ENCODE assay signal across 11 mouse cellular contexts in genomic region chr10:22159131-22159561, GRCm38 (mm10). TPM values are rescaled to one million over a fixed set of nuclear protein-coding genes. Genes with fewer than 3 reads are reported as not detected.
DNase-seq lines count a peak whose midpoint lies in the region; ATAC-seq and TF ChIP-seq lines count a peak whose summit lies in the region.
"Had no signal": no experiment of that assay in that cellular context is flagged by ENCODE, and none has a peak within 500 bp of the region (broad histone marks: within the 10 kb centered on the region; RNA-seq: fewer than 3 reads in every experiment).

No protein-coding gene starts in this region.

- H3K79me2 ChIP-seq in macrophage (ENCODE audit: inconsistent target), result no peaks in the 10 kb centered on the region

- H3K4me3 ChIP-seq in heart, embryonic 11.5 days (ENCODE audit: low read depth, low read length), result peak overlapping the region; percentile 47
- H3K4me3 ChIP-seq in E14TG2a.4 (replicated peaks; ENCODE audit: low read length), result peak overlapping the region; percentile 74
- no peak overlapping the region; the same call in 1 of the 2 replicates for H3K4me3 ChIP-seq in forebrain, embryonic 13.5 days
- peak overlapping the region; percentile 28; the same call in 1 of the 2 replicates for H3K4me3 ChIP-seq in macrophage (ENCODE audit: inconsistent target)

- no peak for DNase-seq in heart, postnatal 25 days (ENCODE audit: low spot score)
- no peak for DNase-seq in yolk sac, embryonic 10.5 days (ENCODE audit: low spot score)
- no peak for DNase-seq in kidney, adult 8-10 months
- no peak for DNase-seq in cerebellum, postnatal 14 days
- DNase-seq: cerebellum, postnatal 36 days had no signal

- H3K27ac ChIP-seq in heart, embryonic 11.5 days (ENCODE audit: low read depth, low read length), result no peak overlapping the region
- H3K27ac ChIP-seq in forebrain, embryonic 13.5 days, result no peak overlapping the region
- H3K27ac ChIP-seq in macrophage, result no peak overlapping the region

- no peaks in the 10 kb centered on the region for H3K36me3 ChIP-seq in heart, embryonic 11.5 days (ENCODE audit: control insufficient read depth, insufficient read depth, low read length)
- no peaks in the 10 kb centered on the region for H3K36me3 ChIP-seq in E14TG2a.4 (ENCODE audit: insufficient read depth, low read length)
- no peaks in the 10 kb centered on the region for H3K36me3 ChIP-seq in forebrain, embryonic 13.5 days (ENCODE audit: poor library complexity, severe bottlenecking)
- no peaks in the 10 kb centered on the region for H3K36me3 ChIP-seq in macrophage (ENCODE audit: inconsistent target)

- peak overlapping the region; percentile 71 for H3K4me2 ChIP-seq in heart, embryonic 11.5 days
- peak overlapping the region; percentile 57 for H3K4me2 ChIP-seq in forebrain, embryonic 13.5 days

- H3K9ac ChIP-seq in heart, embryonic 11.5 days (ENCODE audit: low read depth, low read length), result no peak overlapping the region
- no peak overlapping the region for H3K9ac ChIP-seq in forebrain, embryonic 13.5 days

- intact Hi-C loops in heart, postnatal 25 days (cut with DNase I), result no loop called here

- H3K4me1 ChIP-seq in heart, embryonic 11.5 days (ENCODE audit: control insufficient read depth, insufficient read depth, low read length), result no peaks in the 10 kb centered on the region; the same call in 1 of the 2 replicates
- peaks cover 53% of the 10 kb centered on the region for H3K4me1 ChIP-seq in E14TG2a.4 (replicated peaks; ENCODE audit: low read depth, low read length)
- H3K4me1 ChIP-seq in forebrain, embryonic 13.5 days, result peaks cover 7% of the 10 kb centered on the region

- H3K27me3 ChIP-seq in heart, embryonic 11.5 days (ENCODE audit: control insufficient read depth, insufficient read depth, low read length), result peaks cover 48% of the 10 kb centered on the region
- peaks cover 15% of the 10 kb centered on the region for H3K27me3 ChIP-seq in E14TG2a.4 (ENCODE audit: insufficient read depth, low read length)
- peaks cover 77% of the 10 kb centered on the region for H3K27me3 ChIP-seq in forebrain, embryonic 13.5 days

- WGBS in heart, embryonic 11.5 days (ENCODE audit: insufficient replicate concordance), result 0% methylated on average over 24 of the region's 24 CpGs
- WGBS in forebrain, embryonic 13.5 days, result under 1% methylated on average over 24 of the region's 24 CpGs
- 7% methylated on average over 24 of the region's 24 CpGs for WGBS in macrophage (ENCODE audit: missing documents)

- ATAC-seq in heart, embryonic 11.5 days (replicated peaks; ENCODE audit: insufficient number of reproducible peaks, low FRiP score, low TSS enrichment), result no peak
- no peak; the same call in 1 of the 2 replicates for ATAC-seq in forebrain, embryonic 13.5 days

- H3K9me3 ChIP-seq in heart, embryonic 11.5 days (replicated peaks; ENCODE audit: control insufficient read depth, low read length), result no peaks in the 10 kb centered on the region
- 0 out of 2 replicates have a peak, but pooled peaks cover 3% of the 10 kb centered on the region for H3K9me3 ChIP-seq in E14TG2a.4 (ENCODE audit: low read length)
- no peaks in the 10 kb centered on the region for H3K9me3 ChIP-seq in forebrain, embryonic 13.5 days (replicated peaks)

- TF ChIP-seq CTCF in E14TG2a.4 (conservative IDR thresholded peaks at IDR 0.05; ENCODE audit: low read length), result no peak

RNA-seq across cellular contexts. Expression of gene H60b, which starts 0.8 kb away (rescaled TPM):
- 0.39 and 0.49 TPM in 2 replicates for polyA plus RNA-seq in heart, embryonic 11.5 days (2014; fragmentation: Nextera tagmentation; extraction: Ambion mirVana)
- not detected for total RNA-seq in heart, postnatal 25 days (2021)
- polyA plus RNA-seq in forebrain, embryonic 13.5 days (2015; fragmentation: Nextera tagmentation; extraction: Ambion mirVana), result 0.61 and 0.81 TPM in 2 replicates
- 1 to 10 TPM in 11 of 26 experiments, under 1 TPM in 1, not detected in 14; 0.98 to 8.9 (median 1.5) TPM for total RNA-seq in macrophage (2018; cell fraction: chromatin; rRNA removed)
- total RNA-seq in macrophage (2018; cell fraction: cytosol; rRNA removed), result 1 to 10 TPM in 16 of 26 experiments, under 1 TPM in 10; 0.31 to 5.7 (median 1.4) TPM
- 1 to 10 TPM in 15 of 26 experiments, under 1 TPM in 1, not detected in 10; 0.59 to 9.4 (median 1.6) TPM for total RNA-seq in macrophage (2018; cell fraction: nucleus; rRNA removed)
- 1.5 to 5.4 TPM (median 2.8 TPM) in 3 replicates for polyA plus RNA-seq in macrophage (2018)
- total RNA-seq: MEL had no signal
- polyA plus RNA-seq: liver, adult 2 months had no signal

RNA-seq across cellular contexts. Expression of gene Raet1e, which starts 0.8 kb away (rescaled TPM):
- 6.1 and 7.9 TPM in 2 replicates for polyA plus RNA-seq in heart, embryonic 11.5 days (2014; fragmentation: Nextera tagmentation; extraction: Ambion mirVana)
- not detected for total RNA-seq in heart, postnatal 25 days (2021)
- polyA plus RNA-seq in forebrain, embryonic 13.5 days (2015; fragmentation: Nextera tagmentation; extraction: Ambion mirVana), result 2.5 and 2.8 TPM in 2 replicates
- 10 to 100 TPM in 4 of 26 experiments, 1 to 10 TPM in 17, under 1 TPM in 3, not detected in 2; 0.59 to 18.6 (median 2.8) TPM for total RNA-seq in macrophage (2018; cell fraction: chromatin; rRNA removed)
- 1 to 10 TPM in 23 of 26 experiments, under 1 TPM in 3; 0.65 to 9.3 (median 4.0) TPM for total RNA-seq in macrophage (2018; cell fraction: cytosol; rRNA removed)
- 10 to 100 TPM in 3 of 26 experiments, 1 to 10 TPM in 18, under 1 TPM in 3, not detected in 2; 0.55 to 15.5 (median 2.7) TPM for total RNA-seq in macrophage (2018; cell fraction: nucleus; rRNA removed)
- polyA plus RNA-seq in macrophage (2018), result 1.4 to 10.1 TPM (median 6.3 TPM) in 3 replicates
- total RNA-seq: MEL had no signal

RNA-seq across cellular contexts. Expression of gene E030030I06Rik, which starts 10.1 kb away (rescaled TPM):
- polyA plus RNA-seq in heart, embryonic 11.5 days (2014; fragmentation: Nextera tagmentation; extraction: Ambion mirVana), result 14.5 and 19.8 TPM in 2 replicates
- total RNA-seq in heart, postnatal 25 days (2021), result 1 to 10 TPM in 1 of 2 experiments, under 1 TPM in 1; 0.89 to 4.2 TPM
- polyA plus RNA-seq in forebrain, embryonic 13.5 days (2015; fragmentation: Nextera tagmentation; extraction: Ambion mirVana), result 8.9 and 10.3 TPM in 2 replicates
- total RNA-seq in macrophage (2018; cell fraction: chromatin; rRNA removed), result 10 to 100 TPM in 22 of 26 experiments, 1 to 10 TPM in 4; 8.1 to 93.9 (median 28.3) TPM
- 1 to 10 TPM; 2.6 to 8.3 (median 5.3) TPM for total RNA-seq in macrophage (2018; cell fraction: cytosol; rRNA removed)
- 10 to 100 TPM; 13.2 to 60.6 (median 29.3) TPM for total RNA-seq in macrophage (2018; cell fraction: nucleus; rRNA removed)
- 0.90 to 4.5 TPM (median 3.3 TPM) in 3 replicates for polyA plus RNA-seq in macrophage (2018)
